Mouse (Mus musculus) adrenal gland, adult 8-10 months (tissue): ENCODE results near the gene Aloxe3. TPM values are rescaled to one million over a fixed set of nuclear protein-coding genes. Genes with fewer than 3 reads are reported as not detected.
"Not testable (repeated sequence)": the region's sequence is repeated elsewhere in the genome, so short reads cannot be mapped to it uniquely, and the experiment has no call there.

Source experiments
- DNase-seq: peaks from one replicate; pipeline ENCODE4 v3.0.0; 2022
- total RNA-seq, 4 experiments: library from RNA; stranded (reverse); gene quantifications; 2 replicates each; pipeline ENCODE4 v1.2.4; 2022

The Aloxe3 gene
- total RNA-seq: 1 to 10 TPM in 3 of 4 experiments, under 1 TPM in 1; 0.87 to 2.2 (median 1.7) TPM

- DNase-seq: no peak
These were observed at the start of gene Aloxe3 for GRCm38 (mm10) chr11:69125852-69125918. Aloxe3 (plus strand) TSS chr11:69125896.

DNA sequence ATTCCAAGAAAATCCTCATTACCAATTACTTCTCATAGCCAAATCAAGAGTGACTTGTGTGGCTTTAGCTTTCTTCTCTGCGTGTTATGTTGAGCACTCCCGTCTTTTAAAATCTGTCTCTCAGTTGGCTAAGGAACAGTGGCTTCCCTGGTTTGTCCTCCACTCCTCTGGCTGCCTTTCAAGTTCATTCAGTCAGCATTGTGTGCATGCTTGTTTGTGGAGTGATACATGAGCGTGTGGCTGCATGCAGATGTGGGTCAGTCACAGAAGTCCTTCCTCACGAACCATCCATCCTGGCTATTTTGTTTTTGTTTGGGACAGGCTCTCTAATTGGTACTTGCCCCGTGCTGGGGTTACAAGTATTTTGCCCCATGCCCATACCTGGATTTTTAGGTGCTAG lies 49.1 kb upstream of the Aloxe3 start:
- peak; percentile 64 for DNase-seq

DNA sequence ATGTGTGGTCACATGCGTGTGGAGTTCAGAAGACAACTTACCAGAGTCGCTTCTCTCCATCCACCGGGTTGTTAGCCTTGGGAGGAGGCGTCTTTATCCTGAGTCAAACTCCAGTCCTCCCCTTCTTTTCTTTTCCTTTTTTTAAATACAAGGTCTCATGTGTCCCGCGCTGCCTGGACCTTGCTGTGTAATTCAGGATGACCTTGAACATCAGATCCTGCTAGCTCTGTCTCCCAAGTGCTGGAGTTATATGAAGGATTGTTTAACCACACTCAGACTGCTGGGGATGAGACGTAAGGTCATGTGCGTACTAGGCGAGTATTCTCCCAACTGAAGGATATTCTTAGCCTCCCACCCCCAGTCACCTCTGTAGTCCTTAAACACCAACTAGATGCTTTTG lies 48.4 kb upstream of the Aloxe3 start:
- peak; percentile 41 for DNase-seq

GRCm38 (mm10) chr11:69078041-69078440 lies 47.7 kb upstream of the Aloxe3 start:
- no peak for DNase-seq

DNA sequence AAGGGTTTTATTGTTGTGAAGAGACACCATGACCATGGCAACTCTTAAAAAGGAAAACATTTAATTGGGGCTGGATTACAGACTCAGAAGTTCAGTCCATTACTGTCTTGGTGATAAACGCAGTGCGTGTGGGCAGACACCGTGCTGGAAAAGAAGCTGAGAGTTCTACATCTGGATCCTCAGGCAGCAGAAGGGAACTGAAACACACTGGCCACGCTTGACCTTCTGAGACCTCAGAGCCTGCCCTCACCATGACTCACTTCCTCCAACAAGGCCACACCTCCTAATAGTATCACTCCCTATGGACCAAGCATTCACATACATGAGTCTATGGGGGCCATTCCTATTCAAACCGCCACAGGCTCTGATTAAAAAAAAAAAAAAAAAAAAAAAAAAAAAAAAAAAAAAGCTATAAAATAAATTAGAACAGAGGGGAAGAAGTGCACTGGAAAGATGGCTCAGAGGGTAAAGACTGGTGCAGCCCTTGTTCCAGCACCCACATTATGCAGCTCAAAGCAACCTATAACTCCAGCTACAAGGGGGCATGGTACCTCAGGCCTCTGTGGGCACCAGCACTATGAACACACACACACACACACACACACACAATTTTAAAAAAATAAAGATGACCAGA lies 46.8 kb upstream of the Aloxe3 start:
- no peak for DNase-seq

DNA sequence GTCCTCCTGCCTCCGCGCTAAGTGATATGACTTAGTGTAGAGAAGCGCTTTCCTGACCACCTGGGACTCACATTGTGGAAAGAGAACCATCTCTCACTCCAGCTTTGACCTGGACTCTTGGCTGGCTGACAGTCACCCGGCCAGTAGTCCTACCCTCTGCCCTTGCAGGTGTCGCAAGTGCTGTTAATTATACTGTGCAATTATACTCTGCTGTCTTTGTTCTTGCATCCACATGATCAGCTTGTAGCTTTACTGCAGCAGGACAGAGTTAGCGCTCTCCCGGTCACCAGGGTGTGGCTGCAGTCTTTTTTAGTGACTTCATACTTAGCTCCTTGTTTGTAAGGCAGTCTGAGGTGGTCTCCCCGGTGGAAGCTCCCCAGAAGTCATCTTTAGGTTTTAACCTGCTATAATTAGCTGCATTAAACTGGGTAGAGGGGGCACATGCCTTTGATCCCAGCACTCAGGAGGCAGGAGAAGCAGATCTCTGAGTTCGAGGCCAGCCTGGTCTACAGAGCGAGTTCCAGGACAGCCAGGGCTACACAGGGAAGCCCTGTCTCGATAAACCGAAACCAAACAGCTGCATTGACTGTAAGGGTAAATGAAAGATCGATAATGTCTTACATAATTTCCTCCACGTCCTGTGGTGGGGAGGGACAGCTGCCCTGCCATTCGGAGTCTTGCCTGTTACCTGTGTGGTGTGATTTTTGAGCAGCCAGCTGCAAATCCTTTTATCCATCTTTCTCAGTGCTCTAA lies 45.4 kb upstream of the Aloxe3 start:
- no peak for DNase-seq

GRCm38 (mm10) chr11:69080855-69081222 lies 44.9 kb upstream of the Aloxe3 start:
- no peak for DNase-seq

DNA sequence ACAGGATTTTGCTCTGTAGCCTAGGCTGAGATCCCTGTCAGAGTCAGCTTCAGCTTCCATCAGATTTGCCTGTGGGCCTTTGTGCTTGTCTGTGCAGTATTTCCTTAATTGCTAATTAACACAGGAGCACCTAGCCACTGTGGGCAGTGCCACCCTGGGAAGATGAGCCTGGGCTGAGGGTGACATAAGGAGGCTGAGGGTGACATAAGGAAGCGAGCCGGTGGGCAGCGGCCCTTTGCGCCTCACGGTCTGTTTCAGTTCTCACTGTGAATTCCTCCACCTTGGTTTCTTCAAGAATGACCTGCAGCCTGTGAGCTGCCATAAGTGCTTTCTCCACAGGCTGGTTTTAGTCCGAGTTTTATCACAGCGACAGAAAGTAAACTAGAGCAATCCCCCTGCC lies 44.1 kb upstream of the Aloxe3 start:
- DNase-seq: no peak

- DNase-seq: no peak
These were observed 40.1 kb upstream of the Aloxe3 start for GRCm38 (mm10) chr11:69085608-69086007.

GRCm38 (mm10) chr11:69086390-69086789 lies 39.3 kb upstream of the Aloxe3 start:
- DNase-seq: no peak

DNA sequence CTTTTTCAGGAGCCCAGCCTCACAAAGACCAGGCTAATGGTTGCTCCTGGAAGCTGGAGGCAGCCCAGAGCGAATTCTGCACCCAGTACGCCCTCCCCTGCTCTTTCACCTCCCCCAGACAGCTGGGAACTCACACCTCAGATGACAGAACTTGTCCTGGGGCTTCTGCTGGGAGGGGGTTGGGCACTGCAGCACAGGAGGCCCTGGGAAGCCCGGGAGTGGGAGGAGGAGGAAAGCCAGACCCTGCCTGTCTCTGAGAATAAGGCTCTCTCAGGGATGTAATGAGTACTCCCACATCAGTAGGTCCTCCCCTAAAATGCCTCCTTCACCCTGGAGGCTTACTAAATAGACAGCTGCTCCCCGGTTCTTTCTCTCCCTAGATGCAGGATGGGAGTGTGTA lies 38.6 kb upstream of the Aloxe3 start:
- DNase-seq: no peak

GRCm38 (mm10) chr11:69087597-69087996 lies 38.1 kb upstream of the Aloxe3 start:
- DNase-seq: no peak

GRCm38 (mm10) chr11:69088103-69088855 lies 37.4 kb upstream of the Aloxe3 start, which contains the start of gene Vamp2:
Vamp2 (plus strand) TSS chr11:69088490.
- peak; percentile 83 for DNase-seq

- no peak for DNase-seq
These were observed 36.7 kb upstream of the Aloxe3 start for GRCm38 (mm10) chr11:69088856-69089615.

DNA sequence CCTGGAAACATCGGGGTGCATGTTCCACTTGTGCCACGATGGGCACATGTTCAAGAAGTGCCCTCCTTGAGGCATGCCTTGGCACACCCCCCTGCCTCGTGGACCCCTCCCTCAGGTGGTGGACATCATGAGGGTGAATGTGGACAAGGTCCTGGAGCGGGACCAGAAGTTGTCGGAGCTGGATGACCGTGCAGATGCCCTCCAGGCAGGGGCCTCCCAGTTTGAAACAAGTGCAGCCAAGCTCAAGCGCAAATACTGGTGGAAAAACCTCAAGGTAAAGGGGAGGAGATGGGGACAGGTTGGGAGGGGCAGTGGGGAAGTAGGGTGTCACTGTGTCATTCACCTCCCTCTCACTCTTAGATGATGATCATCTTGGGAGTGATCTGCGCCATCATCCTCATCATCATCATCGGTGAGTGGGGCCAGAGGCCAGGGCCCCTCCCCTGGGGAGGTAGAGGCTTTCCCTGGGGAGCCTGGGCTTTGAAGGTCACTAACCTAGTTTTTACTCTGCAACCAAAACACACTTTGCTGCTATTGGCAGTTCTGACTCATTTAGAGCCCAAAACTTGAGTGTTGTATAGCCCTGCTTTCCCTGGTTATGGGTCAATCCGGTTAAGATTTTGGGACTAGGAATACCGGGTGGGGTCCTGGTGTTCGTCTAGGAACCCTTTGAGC lies 35.9 kb upstream of the Aloxe3 start:
- no peak for DNase-seq

- no peak for DNase-seq
These were observed 35.3 kb upstream of the Aloxe3 start for GRCm38 (mm10) chr11:69090367-69090766.

DNA sequence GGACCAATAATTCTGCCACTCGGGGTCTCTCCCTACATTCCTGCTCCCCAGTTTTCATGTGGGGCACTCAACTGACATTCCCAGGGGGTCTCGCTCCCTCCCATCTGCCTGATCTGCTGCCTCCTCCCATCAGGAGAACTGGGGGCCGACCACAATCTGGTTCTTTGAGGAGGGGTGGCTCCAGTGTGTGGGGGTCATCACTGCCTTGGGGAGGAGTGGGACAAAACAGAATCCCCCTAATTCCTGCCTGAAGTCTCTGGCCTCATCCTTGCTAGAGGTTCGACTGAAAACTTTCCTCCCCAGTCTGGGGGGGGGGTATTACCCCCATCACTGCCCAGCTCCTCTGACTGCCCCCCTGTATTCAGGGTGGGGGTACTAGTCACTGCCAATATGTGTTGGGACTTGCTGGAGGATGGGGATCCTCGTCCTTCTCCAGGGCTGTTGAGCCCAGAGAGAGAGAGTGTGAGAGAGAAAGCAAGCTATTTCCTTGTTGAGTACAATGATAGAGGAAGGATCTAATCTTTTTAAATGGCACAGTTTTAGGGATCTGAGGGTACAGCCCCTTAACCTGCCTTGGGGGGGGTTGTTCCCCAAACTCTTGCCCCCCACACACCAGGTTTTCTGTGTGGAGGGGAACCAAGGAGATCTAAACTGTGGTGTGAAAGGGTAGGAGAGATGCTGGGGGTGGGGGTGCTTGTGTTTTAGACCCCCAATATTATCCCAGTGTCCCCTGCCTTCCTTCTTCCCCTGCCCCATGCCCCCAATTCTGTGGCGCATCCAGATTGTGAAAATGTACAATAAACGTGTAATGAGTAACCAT lies 33.9 kb upstream of the Aloxe3 start:
- DNase-seq: no peak

DNA sequence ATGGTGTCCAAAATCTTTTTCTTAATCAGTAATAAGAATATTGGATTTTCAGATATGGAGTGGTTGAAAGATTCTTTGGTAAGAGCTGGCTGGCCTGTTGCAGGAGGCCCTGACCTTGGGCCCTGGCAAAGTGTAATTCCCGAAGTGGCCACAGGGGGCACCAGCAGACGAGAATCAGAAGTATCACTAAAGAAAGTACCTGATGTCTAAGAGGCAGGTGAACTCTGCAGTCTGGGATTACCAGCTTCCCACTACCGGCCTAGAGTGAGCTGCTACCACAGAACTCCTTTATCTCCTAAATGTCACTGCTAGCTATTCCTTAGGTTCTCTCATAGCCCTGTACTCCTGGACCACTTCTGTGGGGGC lies 33.3 kb upstream of the Aloxe3 start:
- DNase-seq: peak; percentile 83

DNA sequence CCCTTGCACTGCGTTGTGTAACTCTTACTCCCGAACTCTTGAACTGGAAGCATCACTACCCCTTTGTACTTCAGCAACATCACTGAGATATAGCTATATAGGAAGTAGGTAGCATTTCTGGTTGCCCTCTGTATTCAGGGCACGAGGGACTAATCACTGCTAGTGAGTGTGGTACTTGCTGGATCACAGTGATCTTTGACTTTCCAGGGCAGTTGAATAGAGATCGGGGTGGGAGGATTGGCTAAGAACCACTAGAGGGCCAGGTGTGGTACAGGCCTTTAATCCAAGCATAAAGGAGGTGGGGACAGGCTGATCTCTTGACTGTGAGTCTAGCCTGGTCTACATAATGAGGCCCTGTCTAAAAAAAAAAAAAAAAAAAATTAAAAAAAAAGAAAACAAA lies 32.8 kb upstream of the Aloxe3 start:
- no peak for DNase-seq

- DNase-seq: not testable (repeated sequence)
These were observed 31.8 kb upstream of the Aloxe3 start for GRCm38 (mm10) chr11:69093856-69094255.

DNA sequence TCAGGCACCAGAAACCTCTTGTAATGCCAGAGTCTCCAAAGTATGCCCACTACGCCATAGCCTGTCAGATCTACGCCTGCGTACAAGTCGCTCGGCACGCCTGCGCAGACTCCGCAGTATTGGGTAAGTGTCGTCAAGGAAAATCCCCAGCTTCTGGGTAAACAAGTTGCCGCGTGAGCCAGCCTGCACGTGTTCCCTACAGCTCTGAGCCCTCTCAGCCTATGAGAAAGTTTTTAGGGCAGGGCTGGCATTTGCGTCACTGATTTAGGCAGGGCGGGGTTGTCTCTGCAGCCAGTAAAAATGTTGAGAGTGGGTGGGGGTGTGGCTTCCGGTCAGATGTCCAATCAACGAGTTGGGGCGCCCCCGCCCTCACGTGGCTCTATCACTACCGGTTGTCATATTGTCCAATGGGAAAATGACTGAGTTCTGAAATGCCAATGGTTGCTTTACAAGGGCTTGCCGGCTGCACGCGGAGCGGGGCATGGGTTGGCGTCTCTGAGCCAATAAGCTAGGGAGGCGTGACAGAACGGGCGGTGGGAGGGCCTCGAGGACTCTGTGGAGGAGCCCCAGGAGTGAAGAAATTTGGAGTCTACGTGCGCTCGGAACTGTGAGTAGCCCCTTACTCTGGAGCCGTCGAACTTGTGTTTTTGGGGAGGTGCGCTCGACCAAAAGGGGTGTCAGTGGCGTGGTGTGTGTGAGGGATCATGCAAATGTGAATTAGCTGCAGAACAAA lies 30.8 kb upstream of the Aloxe3 start, which contains the start of gene Per1:
Gene Per1, plus strand, starts transcription at position 521 of the 733 bp plus-strand sequence.
- DNase-seq: peak; percentile 100
